Mouse (Mus musculus) embryonic fibroblast, embryonic 13.5 days (primary cell): ENCODE measurements around the gene Ncapd2.

ENCODE experiments used
- CTCF ChIP-seq: IDR thresholded peaks from 2 replicates; pipeline ENCODE4 v1.5.1; 2011; ENCODE audit warnings: mild to moderate bottlenecking, control low read depth, low read length, moderate library complexity, borderline replicate concordance; ENCODE audit not compliant: insufficient read depth
- POLR2A ChIP-seq: IDR thresholded peaks from 2 replicates; pipeline ENCODE4 v1.6.1; 2011; ENCODE audit warnings: low read depth, mild to moderate bottlenecking, control low read depth, low read length, moderate library complexity

- TF ChIP-seq CTCF (no peak), POLR2A (no peak)
Observed at GRCm38 (mm10) chr6:125239547-125239946, 48.0 kb upstream of the Ncapd2 start.
